Mouse (Mus musculus): ENCODE results near the gene Serac1. TPM values are rescaled to one million over a fixed set of nuclear protein-coding genes. Genes with fewer than 3 reads are reported as not detected.
A peak's percentile ranks its signal among the peaks of the same experiment; 100 is the strongest.

Gene Serac1
- 4.7 and 4.8 TPM in 2 replicates for polyA plus RNA-seq (2014; fragmentation: Nextera tagmentation; extraction: Ambion mirVana)

GRCm38 (mm10) chr17:6079287-6080122 lies at the start of gene Serac1, which contains the start of gene Gtf2h5:
Gene Serac1 (minus strand): TSS chr17:6079741.
Gene Gtf2h5 (plus strand): TSS chr17:6079786.
- ATAC-seq (ENCODE audit: insufficient read depth) (peak; percentile 98), DNase-seq (peak; percentile 98)
- Histone ChIP-seq H3K4me3 (ENCODE audit: low read depth, low read length) (peak within 1 kb of the TSS; percentile 83), H3K4me2 (peak within 1 kb of the TSS; percentile 87), H3K36me3 (ENCODE audit: insufficient read depth) (peaks cover 21% of the 10 kb centered on the region), H3K4me1 (ENCODE audit: insufficient read depth) (no peaks in the 10 kb centered on the region), H3K27me3 (ENCODE audit: insufficient read depth, low read length) (no peaks in the 10 kb centered on the region), H3K9me3 (ENCODE audit: low read depth, low read length) (no peaks in the 10 kb centered on the region), H3K27ac (ENCODE audit: low read depth) (peak within 1 kb of the TSS; percentile 91), H3K9ac (peak within 1 kb of the TSS; percentile 93)
- no peak for TF ChIP-seq CTCF (IDR thresholded peaks at IDR 0.05; ENCODE audit: low read depth)
- under 1% methylated on average over 70 of the region's 70 CpGs for WGBS

- Histone ChIP-seq H3K9me3 (ENCODE audit: low read depth, low read length) (no peaks in the 10 kb centered on the region), H3K4me3 (ENCODE audit: low read depth, low read length) (no peak overlapping the region), H3K4me1 (ENCODE audit: insufficient read depth) (no peaks in the 10 kb centered on the region), H3K4me2 (no peak overlapping the region), H3K9ac (no peak overlapping the region), H3K36me3 (ENCODE audit: insufficient read depth) (peaks cover 20% of the 10 kb centered on the region; the same call in 1 of the 2 replicates), H3K27me3 (ENCODE audit: insufficient read depth, low read length) (no peaks in the 10 kb centered on the region), H3K27ac (ENCODE audit: low read depth) (no peak overlapping the region)
- DNase-seq, result no peak
- TF ChIP-seq CTCF (IDR thresholded peaks at IDR 0.05; ENCODE audit: low read depth), result no peak
- no peak for ATAC-seq (ENCODE audit: insufficient read depth)
- WGBS, result 35% methylated on average over 3 of the region's 3 CpGs
Observed at GRCm38 (mm10) chr17:6128039-6128438, 48.5 kb upstream of the Serac1 start.

GRCm38 (mm10) chr17:6125441-6125840 lies 45.9 kb upstream of the Serac1 start:
- DNase-seq (no peak), ATAC-seq (ENCODE audit: insufficient read depth) (no peak)
- H3K27ac ChIP-seq (ENCODE audit: low read depth), result no peak overlapping the region
- no peak for TF ChIP-seq CTCF (IDR thresholded peaks at IDR 0.05; ENCODE audit: low read depth)
- H3K4me3 ChIP-seq (ENCODE audit: low read depth, low read length), result no peak overlapping the region
- H3K4me2 ChIP-seq, result no peak overlapping the region
- H3K4me1 ChIP-seq (ENCODE audit: insufficient read depth), result no peaks in the 10 kb centered on the region
- H3K27me3 ChIP-seq (ENCODE audit: insufficient read depth, low read length), result no peaks in the 10 kb centered on the region
- WGBS, result 93% methylated on average over 3 of the region's 3 CpGs
- peaks cover 27% of the 10 kb centered on the region for H3K36me3 ChIP-seq (ENCODE audit: insufficient read depth)
- H3K9ac ChIP-seq, result no peak overlapping the region
- no peaks in the 10 kb centered on the region for H3K9me3 ChIP-seq (ENCODE audit: low read depth, low read length)

GRCm38 (mm10) chr17:6123776-6124175 lies 44.2 kb upstream of the Serac1 start:
- no peak for ATAC-seq (ENCODE audit: insufficient read depth)
- 86% methylated on average over 4 of the region's 4 CpGs for WGBS
- H3K4me1 ChIP-seq (ENCODE audit: insufficient read depth), result no peaks in the 10 kb centered on the region

GRCm38 (mm10) chr17:6118861-6119260 lies 39.3 kb upstream of the Serac1 start:
- no peaks in the 10 kb centered on the region for H3K9me3 ChIP-seq (ENCODE audit: low read depth, low read length)
- WGBS, result 87% methylated on average over 4 of the region's 4 CpGs
- no peak overlapping the region for H3K4me3 ChIP-seq (ENCODE audit: low read depth, low read length)
- TF ChIP-seq CTCF (IDR thresholded peaks at IDR 0.05; ENCODE audit: low read depth), result no peak
- ATAC-seq (ENCODE audit: insufficient read depth) (no peak), DNase-seq (no peak)
- H3K27ac ChIP-seq (ENCODE audit: low read depth), result no peak overlapping the region
- H3K36me3 ChIP-seq (ENCODE audit: insufficient read depth), result peaks cover 22% of the 10 kb centered on the region
- no peak overlapping the region for H3K9ac ChIP-seq
- H3K4me1 ChIP-seq (ENCODE audit: insufficient read depth), result no peaks in the 10 kb centered on the region
- no peaks in the 10 kb centered on the region for H3K27me3 ChIP-seq (ENCODE audit: insufficient read depth, low read length)
- H3K4me2 ChIP-seq, result no peak overlapping the region

More at GRCm38 (mm10) chr17:6123776-6124175, 44.2 kb upstream of the Serac1 start:
- Histone ChIP-seq H3K4me2 (no peak overlapping the region), H3K4me3 (ENCODE audit: low read depth, low read length) (no peak overlapping the region), H3K36me3 (ENCODE audit: insufficient read depth) (peaks cover 27% of the 10 kb centered on the region), H3K27me3 (ENCODE audit: insufficient read depth, low read length) (no peaks in the 10 kb centered on the region), H3K9ac (no peak overlapping the region), H3K9me3 (ENCODE audit: low read depth, low read length) (no peaks in the 10 kb centered on the region), H3K27ac (ENCODE audit: low read depth) (no peak overlapping the region)
- no peak for TF ChIP-seq CTCF (IDR thresholded peaks at IDR 0.05; ENCODE audit: low read depth)
- DNase-seq, result no peak

GRCm38 (mm10) chr17:6117917-6118316 lies 38.4 kb upstream of the Serac1 start:
- TF ChIP-seq CTCF (IDR thresholded peaks at IDR 0.05; ENCODE audit: low read depth), result no peak
- no peak overlapping the region for H3K27ac ChIP-seq (ENCODE audit: low read depth)
- H3K9me3 ChIP-seq (ENCODE audit: low read depth, low read length), result no peaks in the 10 kb centered on the region
- H3K4me3 ChIP-seq (ENCODE audit: low read depth, low read length), result no peak overlapping the region
- H3K9ac ChIP-seq, result no peak overlapping the region
- H3K27me3 ChIP-seq (ENCODE audit: insufficient read depth, low read length), result no peaks in the 10 kb centered on the region
- ATAC-seq (ENCODE audit: insufficient read depth) (no peak), DNase-seq (no peak)
- 81% methylated on average over 3 of the region's 3 CpGs for WGBS
- no peaks in the 10 kb centered on the region for H3K4me1 ChIP-seq (ENCODE audit: insufficient read depth)
- H3K4me2 ChIP-seq, result no peak overlapping the region
- peaks cover 15% of the 10 kb centered on the region for H3K36me3 ChIP-seq (ENCODE audit: insufficient read depth)

GRCm38 (mm10) chr17:6117148-6117725 lies 37.7 kb upstream of the Serac1 start:
- 73% methylated on average over 4 of the region's 4 CpGs for WGBS
- peaks cover 8% of the 10 kb centered on the region for H3K36me3 ChIP-seq (ENCODE audit: insufficient read depth)
- H3K27ac ChIP-seq (ENCODE audit: low read depth), result no peak overlapping the region
- no peak overlapping the region for H3K4me2 ChIP-seq
- H3K9ac ChIP-seq, result no peak overlapping the region
- no peaks in the 10 kb centered on the region for H3K4me1 ChIP-seq (ENCODE audit: insufficient read depth)
- DNase-seq, result no peak
- H3K9me3 ChIP-seq (ENCODE audit: low read depth, low read length), result no peaks in the 10 kb centered on the region
- no peak overlapping the region for H3K4me3 ChIP-seq (ENCODE audit: low read depth, low read length)
- no peak for TF ChIP-seq CTCF (IDR thresholded peaks at IDR 0.05; ENCODE audit: low read depth)
- no peak for ATAC-seq (ENCODE audit: insufficient read depth)
- no peaks in the 10 kb centered on the region for H3K27me3 ChIP-seq (ENCODE audit: insufficient read depth, low read length)

All from lung, embryonic 14.5 days (tissue).